Mouse (Mus musculus): Measurements from ENCODE around the gene Slco3a1.

Slco3a1 gene

GRCm38 (mm10) chr7:74485669-74486068 is 68.9 kb downstream of the Slco3a1 start:
- no peak for DNase-seq

GRCm38 (mm10) chr7:74484024-74484385 is 70.6 kb downstream of the Slco3a1 start:
- DNase-seq, result no peak

DNA sequence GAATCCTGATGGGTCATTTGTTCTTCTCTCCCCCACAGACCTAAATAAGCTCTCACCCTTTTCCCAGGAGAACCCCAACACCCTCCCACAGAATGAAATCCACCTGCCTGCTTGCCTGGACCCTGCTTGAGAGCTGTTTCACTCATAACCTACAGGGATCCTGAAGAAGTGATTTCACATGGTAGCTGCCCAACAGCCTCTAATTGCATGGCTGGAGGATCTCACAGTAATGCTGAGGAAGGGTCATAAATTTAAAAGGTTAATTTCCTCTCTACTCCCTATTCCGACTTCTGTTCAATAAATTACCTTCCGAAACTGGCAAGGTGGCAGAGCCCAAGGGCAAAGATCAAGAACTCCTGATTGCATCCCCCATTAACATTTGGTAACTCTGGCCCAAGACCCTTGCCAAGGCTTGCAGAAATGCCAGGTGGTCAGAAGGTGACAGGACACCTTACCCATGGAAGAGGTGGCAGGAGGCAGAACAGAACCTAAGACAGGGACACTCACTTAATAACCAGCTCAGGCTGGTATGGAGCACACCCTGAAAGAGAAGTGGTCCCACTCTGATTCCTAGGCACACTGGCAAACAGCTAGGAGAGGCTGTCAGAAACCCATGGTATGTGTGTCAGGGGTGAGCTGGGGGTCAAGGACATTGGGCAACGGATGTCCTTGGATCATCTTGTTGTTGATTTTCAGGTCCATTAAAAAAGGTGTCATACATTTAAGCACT is 71.1 kb downstream of the Slco3a1 start:
- DNase-seq, result no peak

GRCm38 (mm10) chr7:74471740-74472139 is 82.8 kb downstream of the Slco3a1 start:
- DNase-seq, result no peak

DNA sequence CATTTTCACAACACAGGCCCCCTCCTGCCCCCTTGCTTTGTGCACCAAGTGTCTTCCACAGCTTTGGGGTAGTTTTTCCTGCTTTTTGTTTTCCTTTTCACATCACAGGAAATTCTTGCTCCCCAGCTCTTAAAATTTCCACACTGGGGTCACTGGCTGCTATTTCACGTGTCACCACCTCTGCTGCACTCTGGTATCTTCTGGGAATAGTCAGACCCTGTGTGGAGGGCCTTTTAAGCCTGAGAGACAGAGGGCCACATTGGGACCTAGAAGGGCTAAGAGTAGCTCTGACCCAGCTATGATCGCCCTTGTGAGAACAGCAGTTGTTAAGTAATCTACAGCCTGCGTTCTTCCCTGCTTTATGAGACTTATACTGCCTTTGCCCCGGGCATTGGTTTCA is 87.7 kb downstream of the Slco3a1 start:
- no peak for DNase-seq

- peak in 1 of 2 experiments; percentile 17 for DNase-seq
Measured at GRCm38 (mm10) chr7:74464638-74465037, 89.9 kb downstream of the Slco3a1 start.

- peak; percentile 47 to 48 for DNase-seq
Measured at GRCm38 (mm10) chr7:74462451-74462850, 92.1 kb downstream of the Slco3a1 start.

- no peak for DNase-seq
Measured at GRCm38 (mm10) chr7:74461736-74462135, 92.8 kb downstream of the Slco3a1 start.

DNA sequence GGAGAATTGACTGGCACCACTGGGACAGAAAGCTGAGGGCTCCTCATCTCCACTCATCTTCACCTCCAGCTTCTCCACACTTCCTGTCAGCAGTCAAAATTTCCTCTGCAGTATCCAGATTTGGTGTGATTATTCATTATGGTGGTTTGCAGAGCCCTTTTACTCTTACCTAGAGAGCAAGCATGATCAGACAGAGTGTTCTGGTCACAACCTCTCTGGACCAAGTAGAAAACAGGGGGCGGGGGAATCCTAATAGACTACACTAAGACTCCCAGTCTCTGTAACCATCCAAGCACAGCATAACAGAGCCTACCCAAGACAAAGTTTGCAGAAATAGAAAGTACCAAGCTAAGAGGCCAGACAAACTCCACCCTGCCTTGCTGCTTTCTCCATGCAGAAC is 93.4 kb downstream of the Slco3a1 start:
- no peak for DNase-seq

GRCm38 (mm10) chr7:74459812-74460211 is 94.8 kb downstream of the Slco3a1 start:
- DNase-seq, result no peak

GRCm38 (mm10) chr7:74459277-74459676 is 95.3 kb downstream of the Slco3a1 start:
- DNase-seq, result peak in 1 of 2 experiments; percentile 26

DNA sequence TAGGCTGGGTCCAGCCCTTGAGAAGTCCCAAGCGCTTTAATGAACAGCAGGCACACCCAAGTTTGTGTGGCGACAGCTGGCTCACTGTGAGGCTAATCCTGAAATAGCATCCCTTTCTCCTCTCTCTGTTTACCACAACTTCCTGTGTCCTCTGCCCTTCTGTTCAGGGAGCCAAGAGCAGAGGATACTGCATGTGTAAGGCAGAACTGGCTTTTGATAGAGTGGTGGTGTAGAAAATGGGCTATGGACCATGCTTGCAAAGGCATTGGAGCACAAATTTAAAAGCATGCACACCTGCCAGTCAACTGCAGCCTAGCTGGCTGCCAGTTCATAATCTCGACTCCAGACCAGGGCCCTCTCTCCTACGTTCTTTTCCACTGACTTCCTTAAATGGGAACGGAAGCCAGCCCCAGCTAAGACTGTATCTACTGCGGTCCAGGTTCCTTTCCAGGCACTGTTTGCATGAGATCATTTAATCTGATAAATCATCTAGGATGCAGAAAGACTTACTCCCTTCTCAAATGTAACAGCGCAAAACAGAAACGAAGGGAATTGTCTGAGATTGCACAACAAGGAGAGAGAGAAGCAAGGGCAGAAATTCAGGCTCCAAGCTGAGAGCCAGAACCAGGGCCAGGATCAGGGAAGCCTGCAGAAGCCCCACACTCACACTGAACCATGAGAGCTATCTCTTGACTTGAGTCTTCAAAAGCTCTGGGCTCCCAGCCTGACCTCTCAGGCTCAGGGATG is 95.9 kb downstream of the Slco3a1 start:
- DNase-seq, result peak in 1 of 2 experiments; percentile 33

GRCm38 (mm10) chr7:74457347-74457975 is 97.1 kb downstream of the Slco3a1 start:
- DNase-seq, result peak; percentile 59 to 70

- no peak for DNase-seq
Measured at GRCm38 (mm10) chr7:74456781-74457180, 97.8 kb downstream of the Slco3a1 start.

DNA sequence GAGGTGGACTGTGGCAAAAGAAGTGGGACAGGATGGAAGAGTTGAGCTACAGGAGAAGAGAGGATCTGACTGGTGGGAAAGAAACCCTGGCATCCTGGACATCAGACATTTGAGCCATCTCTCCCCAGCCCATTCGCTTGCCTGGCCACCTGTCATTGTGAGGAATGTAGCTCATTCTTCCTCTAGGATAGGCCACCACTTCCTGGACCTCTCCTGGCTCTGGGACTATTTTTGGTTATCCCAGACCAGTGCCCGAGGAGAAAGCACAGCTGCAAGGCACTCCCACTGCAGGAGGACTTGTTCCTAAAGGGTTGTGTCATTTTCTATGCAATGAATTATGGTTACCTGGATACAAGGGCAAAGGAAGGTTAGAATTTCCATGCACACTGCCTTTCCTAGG is 103.5 kb downstream of the Slco3a1 start:
- DNase-seq, result no peak

- no peak for DNase-seq
Measured at GRCm38 (mm10) chr7:74449802-74450201, 104.8 kb downstream of the Slco3a1 start.

DNA sequence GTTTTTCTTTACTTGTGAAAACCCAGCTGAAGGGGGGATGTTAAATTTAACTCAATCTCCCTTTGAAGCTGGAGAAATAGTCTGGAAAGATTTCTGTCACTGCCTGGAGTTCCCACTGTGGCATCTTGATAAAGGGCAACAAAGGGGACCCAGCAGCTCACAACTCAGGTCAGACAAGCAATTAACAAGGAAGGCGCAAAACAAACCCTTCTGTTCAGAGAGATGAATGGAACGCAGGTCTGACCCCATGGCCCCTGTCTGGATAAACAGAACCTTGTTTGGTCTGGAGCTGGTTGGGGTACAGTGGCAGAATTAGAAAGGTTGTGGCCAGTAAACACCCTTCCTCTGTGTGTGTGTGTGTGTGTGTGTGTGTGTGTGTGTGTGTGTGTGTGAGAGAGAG is 106.8 kb downstream of the Slco3a1 start:
- no peak for DNase-seq

GRCm38 (mm10) chr7:74445148-74445547 is 109.4 kb downstream of the Slco3a1 start:
- no peak for DNase-seq

GRCm38 (mm10) chr7:74442380-74442779 is 112.2 kb downstream of the Slco3a1 start:
- no peak for DNase-seq

GRCm38 (mm10) chr7:74437534-74437933 is 117.0 kb downstream of the Slco3a1 start:
- DNase-seq, result no peak

- no peak for DNase-seq
Measured at GRCm38 (mm10) chr7:74436642-74437041, 117.9 kb downstream of the Slco3a1 start.

DNA sequence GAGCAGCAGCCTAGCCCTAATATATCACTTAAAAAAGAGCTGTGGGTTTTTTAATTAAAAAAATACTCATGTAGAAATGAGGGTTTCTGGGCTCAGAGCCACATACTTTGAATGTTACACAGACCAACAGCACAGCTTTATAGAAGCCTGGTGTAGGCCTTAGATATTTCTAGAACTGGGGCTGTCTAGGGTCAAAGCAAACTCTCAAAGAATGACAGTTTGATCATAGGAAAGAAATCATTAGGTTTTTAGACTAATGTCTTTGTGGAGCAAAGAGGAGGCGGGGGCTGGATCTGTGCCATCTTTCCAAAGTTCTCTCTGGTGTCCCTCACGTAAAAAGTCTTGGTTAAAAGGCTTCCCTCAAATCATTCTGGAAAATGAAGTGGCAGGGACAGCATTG is 121.6 kb downstream of the Slco3a1 start:
- DNase-seq, result no peak

DNA sequence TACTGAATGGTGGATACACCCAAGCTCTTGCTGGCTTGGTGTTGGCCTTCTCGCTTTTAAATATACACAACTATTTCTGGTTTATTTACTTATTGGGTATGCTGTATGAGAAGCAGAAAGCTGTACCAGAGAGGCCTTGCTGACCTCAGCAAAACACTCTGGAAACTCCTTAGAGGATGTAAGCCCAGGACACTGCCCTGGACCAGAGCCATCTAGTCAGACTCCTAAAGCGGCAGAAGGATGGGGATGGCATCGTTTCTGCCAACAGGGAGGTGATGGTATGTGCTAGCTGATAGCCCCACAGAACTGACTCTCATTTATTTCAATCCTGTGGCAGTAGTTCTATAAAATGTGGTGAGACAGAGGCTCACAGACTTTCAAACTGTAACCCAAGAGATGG is 125.3 kb downstream of the Slco3a1 start:
- DNase-seq, result no peak

- DNase-seq, result no peak
Measured at GRCm38 (mm10) chr7:74427135-74427534, 127.4 kb downstream of the Slco3a1 start.
